Mouse (Mus musculus) gastrocnemius, postnatal 10 days (tissue): ENCODE results near the gene Wdr26. TPM values are rescaled to one million over a fixed set of nuclear protein-coding genes. Genes with fewer than 3 reads are reported as not detected.
A peak's percentile ranks its signal among the peaks of the same experiment; 100 is the strongest.

Source experiments
- DNase-seq: peaks from one replicate; pipeline ENCODE4 v3.0.0; 2021; ENCODE audit warnings: mixed read lengths
- long read RNA-seq, 2 experiments: library from polyadenylated mRNA; stranded (forward); transcript quantifications; one replicate each; pipeline ENCODE4 v2.0.0; 2021
- total RNA-seq, 2 experiments: library from RNA; stranded (reverse); gene quantifications; 2 replicates each; pipeline ENCODE4 v1.2.3; 2021

Wdr26 gene
- 100 to 1,000 TPM; 105 to 116 TPM for total RNA-seq
- long read RNA-seq, experiment 1, full-length matches to known transcripts = 37 of 71 reads
- long read RNA-seq, experiment 1, partial matches to known transcripts = 6 of 71 reads
- long read RNA-seq, experiment 1, other reads (novel, unspliced or antisense) = 28 of 71 reads
- long read RNA-seq, experiment 2, full-length matches to known transcripts = 34 of 63 reads
- long read RNA-seq, experiment 2, partial matches to known transcripts = 8 of 63 reads
- long read RNA-seq, experiment 2, other reads (novel, unspliced or antisense) = 21 of 63 reads

GRCm38 (mm10) chr1:181211920-181212633, at the start of gene Wdr26:
TSS of gene Wdr26 (minus strand) at chr1:181212001.
- DNase-seq = peak; percentile 68

DNA sequence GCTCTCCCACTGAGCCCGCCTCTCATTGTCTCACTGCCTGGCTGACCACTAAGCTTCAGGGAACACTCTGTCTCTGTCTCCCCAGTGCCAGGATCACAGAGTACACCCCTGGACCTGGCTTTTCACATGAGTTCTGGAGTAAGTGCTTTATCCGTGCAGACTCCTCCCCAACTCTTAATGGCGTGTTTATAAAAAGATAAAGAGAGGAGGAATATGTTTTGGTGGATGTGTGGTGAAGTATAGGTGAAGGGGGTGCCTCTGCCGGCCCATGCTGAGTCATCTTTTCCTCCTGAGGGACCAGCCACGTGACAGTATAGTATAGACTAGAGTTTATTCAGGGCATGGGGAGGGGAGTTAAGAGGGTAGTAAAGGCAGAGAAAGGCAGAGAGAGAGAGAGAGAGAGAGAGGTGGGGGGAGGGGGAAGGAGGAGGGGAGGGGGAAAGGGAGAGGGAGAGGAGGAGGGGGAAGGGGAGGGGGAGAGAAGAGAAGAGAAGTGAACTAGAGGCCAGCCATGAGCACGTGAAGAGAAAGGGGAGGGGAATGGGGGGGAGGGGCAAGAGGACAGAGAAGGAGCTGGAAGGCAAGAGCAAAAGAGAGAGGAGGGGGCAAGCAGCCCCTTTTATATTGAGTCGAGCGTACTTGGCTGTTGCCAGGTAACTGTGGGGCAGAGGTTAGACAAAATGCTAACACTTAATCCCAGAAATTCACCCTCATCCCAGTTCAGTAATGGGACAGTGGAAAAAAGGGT, 49.3 kb upstream of the Wdr26 start:
- no peak for DNase-seq

DNA sequence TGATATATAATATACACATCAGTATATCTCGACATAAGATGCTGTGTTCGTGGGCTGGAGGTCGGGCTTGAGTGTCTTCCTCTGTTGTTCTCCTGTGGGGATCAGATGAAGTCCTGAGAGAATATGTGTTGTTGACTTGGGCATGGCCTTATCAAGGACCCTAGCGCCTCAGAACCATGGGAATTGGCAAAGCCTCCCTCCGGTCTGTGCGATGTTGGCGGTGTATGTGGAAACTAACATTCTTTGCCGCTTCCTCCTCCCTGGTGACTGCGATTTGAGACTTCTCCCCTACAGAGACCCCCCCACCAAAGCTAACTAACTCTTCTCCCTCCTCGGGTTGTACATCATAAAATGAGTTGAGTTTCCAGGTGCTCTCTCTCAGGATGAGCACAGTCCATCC, 48.6 kb upstream of the Wdr26 start:
- DNase-seq = no peak

- DNase-seq = no peak
Measured at GRCm38 (mm10) chr1:181259626-181260410, 48.0 kb upstream of the Wdr26 start.

- DNase-seq = no peak
Measured at GRCm38 (mm10) chr1:181259056-181259455, 47.3 kb upstream of the Wdr26 start.

GRCm38 (mm10) chr1:181258616-181259015, 46.8 kb upstream of the Wdr26 start:
- DNase-seq = no peak

DNA sequence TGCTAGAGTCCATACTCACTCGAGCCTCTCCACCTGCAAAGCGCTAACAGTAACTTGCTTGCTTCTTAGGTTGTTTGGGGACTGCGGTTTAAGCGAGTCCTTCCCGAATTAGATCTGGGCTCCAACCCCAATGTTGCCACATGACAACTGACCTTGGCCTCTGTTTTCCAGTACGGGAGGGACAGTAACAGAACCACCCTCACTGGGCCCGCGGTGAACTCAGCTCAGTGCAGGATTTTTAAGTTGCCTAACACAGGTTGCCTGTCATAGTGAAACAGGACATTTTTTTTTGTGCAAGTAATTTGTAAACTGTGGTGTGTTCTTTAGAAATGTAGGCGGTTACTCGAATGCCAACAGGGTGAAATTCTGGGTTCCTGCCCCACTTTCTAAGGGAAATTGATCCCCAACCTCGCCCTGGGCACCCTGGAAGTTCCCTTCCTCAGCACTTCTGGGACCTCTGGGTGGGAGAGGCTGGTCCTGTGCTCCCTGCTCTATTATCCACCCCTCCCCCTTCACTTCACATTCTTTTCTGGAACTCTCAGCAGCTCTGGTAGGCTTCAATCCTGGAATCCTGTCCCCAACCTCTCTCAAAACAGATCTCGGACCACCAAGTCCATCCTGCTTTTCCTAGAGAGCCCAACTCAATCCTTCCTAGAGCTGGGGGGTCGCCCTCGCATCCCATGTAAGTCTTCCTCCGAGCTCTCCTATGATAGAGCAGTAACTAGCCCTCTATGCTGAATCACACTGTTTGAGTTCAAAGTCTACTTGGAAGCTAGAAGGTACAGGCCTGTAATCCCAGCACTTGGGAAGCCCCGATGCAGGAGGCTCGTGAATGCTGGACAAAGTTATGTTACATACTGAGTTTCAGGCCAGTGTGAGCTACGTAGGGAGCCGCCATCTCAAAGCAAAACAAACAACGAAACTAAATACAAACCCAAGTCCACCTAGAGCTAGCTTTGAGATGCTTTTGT, 46.1 kb upstream of the Wdr26 start:
- DNase-seq = peak; percentile 37

DNA sequence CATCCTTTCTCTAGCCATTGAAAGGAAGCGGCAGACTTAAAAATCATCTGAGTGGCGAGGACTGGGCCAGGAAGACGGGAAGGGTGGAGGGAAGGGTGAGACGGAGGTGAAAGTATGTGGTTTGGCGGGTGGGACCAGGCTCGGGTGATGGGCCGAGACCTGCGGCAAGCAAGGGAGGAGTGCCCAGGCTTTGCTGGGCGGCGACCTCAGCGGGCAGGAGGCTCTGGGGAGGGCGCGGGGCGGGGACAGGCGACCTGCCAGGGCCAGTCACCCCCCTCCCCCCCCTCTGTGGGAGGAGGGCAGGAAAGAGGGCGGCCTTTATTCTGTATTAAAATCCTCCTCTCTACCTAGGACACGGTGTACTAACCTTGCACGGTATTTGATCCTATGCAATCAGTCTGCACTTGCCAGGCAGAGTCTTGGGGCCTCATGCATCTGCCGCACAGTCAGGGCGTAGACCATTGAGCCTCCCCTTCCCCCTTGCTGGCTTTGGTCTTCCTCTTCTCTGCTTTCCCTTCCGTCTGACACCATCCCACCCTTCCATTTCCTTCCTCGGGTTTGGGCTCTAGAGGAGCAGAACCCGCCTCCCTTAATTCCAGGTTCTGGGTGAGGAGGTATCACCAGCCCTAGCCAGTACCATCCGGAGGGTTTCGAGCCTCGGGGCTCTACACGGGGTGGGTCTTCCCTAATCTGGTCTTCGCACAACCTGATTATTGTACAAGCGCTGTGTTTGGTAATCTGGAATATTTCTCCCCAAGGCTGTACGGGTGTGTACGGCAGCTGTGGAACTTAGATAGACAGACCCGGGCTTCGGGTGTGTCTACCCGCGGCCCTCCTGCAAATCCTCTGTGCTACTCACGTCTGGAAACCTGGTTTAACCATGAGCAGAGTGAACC, 45.1 kb upstream of the Wdr26 start:
- peak; percentile 78 for DNase-seq

DNA sequence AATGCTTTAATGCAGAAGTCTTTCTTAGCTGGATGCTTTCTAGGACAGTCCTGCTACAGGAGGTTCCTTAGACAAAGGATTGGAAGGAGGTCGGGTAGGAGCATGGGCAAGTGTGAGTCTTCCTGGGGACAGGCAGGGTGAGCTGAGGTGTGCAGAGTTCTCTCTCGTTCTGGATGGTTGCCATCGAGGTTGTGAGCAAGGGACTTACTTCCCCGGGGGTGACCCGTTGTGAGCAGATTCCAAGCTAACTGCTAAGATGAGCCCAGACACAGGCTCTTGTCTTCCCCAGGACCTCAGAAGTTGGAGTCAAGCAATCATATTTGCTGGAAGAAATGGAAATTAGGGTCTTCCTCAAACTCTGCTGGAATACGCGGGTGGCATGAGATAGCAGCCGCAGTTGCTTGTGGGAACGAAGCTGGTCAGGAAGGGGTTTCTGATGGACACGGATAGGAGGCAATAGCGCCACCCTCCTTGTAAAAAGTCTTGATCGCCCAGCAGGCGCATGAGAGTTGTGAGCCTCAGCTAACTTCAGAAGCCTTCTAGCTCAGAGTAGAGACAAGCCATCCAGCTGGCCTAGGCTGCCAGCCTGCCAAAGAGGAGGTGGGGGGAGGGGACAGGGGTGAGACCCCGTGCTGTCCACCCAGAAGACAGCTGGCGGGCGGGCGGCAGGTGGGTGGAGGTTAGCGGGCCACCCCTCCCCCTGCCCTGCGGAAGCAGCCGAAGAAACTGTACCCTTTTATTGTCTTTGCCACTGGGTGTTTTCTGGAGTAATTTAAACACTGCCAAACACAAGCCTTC, 44.3 kb upstream of the Wdr26 start:
- DNase-seq = peak; percentile 61

- DNase-seq = no peak
Measured at GRCm38 (mm10) chr1:181255450-181255849, 43.6 kb upstream of the Wdr26 start.

DNA sequence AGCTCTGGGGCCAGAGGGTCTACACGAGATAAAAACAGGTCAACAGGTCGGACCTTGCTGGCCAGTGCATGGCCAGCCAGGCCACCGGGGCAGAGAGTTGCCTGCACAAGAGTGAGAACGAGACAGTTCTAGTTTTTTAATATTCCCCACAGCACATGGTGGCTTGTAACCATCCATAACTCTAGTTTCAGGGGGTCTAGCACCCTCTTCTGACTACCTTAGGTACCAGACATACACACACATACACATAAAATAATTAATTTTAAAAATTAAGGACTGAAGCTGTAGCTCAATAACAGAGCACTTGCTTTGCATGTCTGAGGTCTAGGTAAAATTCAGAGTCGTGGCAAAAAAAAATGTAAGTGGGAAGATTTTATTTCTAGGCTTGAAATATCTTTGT, 39.8 kb upstream of the Wdr26 start:
- no peak for DNase-seq

DNA sequence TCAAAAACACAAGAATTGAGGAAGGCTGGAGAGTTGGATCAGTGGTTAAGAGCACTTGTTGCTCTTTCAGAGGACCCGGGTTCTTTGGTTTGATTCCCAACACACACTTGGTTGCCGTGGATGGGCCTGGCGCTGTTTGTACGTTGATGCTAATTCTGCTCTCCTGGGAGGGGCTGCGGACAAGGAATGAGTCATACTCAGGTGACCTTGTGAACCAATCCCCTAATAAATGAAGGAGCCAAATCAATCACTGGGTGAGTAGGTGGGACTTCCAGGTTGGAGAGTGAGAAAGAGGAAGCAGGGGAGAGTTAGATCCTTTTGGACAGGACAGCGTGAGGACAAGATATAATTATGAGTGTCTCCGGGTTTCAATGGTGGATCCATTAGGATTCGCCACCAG, 39.2 kb upstream of the Wdr26 start:
- DNase-seq = no peak

- no peak for DNase-seq
Measured at GRCm38 (mm10) chr1:181249537-181249936, 37.7 kb upstream of the Wdr26 start.

- no peak for DNase-seq
Measured at GRCm38 (mm10) chr1:181247175-181247574, 35.4 kb upstream of the Wdr26 start.

GRCm38 (mm10) chr1:181246487-181247138, 34.8 kb upstream of the Wdr26 start:
- DNase-seq = peak; percentile 26

GRCm38 (mm10) chr1:181245554-181246486, 34.0 kb upstream of the Wdr26 start:
- no peak for DNase-seq

GRCm38 (mm10) chr1:181245067-181245466, 33.3 kb upstream of the Wdr26 start:
- no peak for DNase-seq
